Mouse (Mus musculus) heart, embryonic 11.5 days (tissue): ENCODE data around the gene Arhgef3. TPM values are rescaled to one million over a fixed set of nuclear protein-coding genes. Genes with fewer than 3 reads are reported as not detected.

Source experiments
- ATAC-seq: fragments of 200-750 bp; cut with Nextera tagmentation; replicated peaks from 2 replicates; pipeline ENCODE4 v1.8.0; 2017; ENCODE audit warnings: moderate library complexity; ENCODE audit not compliant: insufficient number of reproducible peaks, low FRiP score, low TSS enrichment
- H3K27ac ChIP-seq: fragments of 300-500 bp; sonication (generic); 2 replicates; pipeline ENCODE4 v1.5.1; 2014; ENCODE audit warnings: mild to moderate bottlenecking, low read depth, low read length
- H3K27me3 ChIP-seq: fragments of 300-500 bp; sonication (generic); 2 replicates; pipeline ENCODE4 v1.6.1; 2014; ENCODE audit warnings: mild to moderate bottlenecking, low read length, mixed read lengths; ENCODE audit not compliant: control insufficient read depth, insufficient read depth
- H3K36me3 ChIP-seq: fragments of 300-500 bp; sonication (generic); 2 replicates; pipeline ENCODE4 v1.6.1; 2014; ENCODE audit warnings: mild to moderate bottlenecking, low read length, moderate library complexity, mixed read lengths; ENCODE audit not compliant: control insufficient read depth, insufficient read depth
- H3K4me1 ChIP-seq: fragments of 300-500 bp; sonication (generic); 2 replicates; pipeline ENCODE4 v1.6.1; 2014; ENCODE audit warnings: low read length; ENCODE audit not compliant: control insufficient read depth, insufficient read depth
- H3K4me2 ChIP-seq: fragments of 300-500 bp; sonication (generic); 2 replicates; pipeline ENCODE4 v1.6.1; 2014; ENCODE audit warnings: mild to moderate bottlenecking, moderate library complexity
- H3K4me3 ChIP-seq: fragments of 300-500 bp; sonication (generic); 2 replicates; pipeline ENCODE4 v1.5.1; 2014; ENCODE audit warnings: low read depth, low read length
- H3K9ac ChIP-seq: fragments of 300-500 bp; sonication (generic); 2 replicates; pipeline ENCODE4 v1.6.1; 2014; ENCODE audit warnings: mild to moderate bottlenecking, low read depth, low read length, moderate library complexity
- H3K9me3 ChIP-seq: fragments of 300-500 bp; sonication (generic); replicated peaks from 2 replicates; pipeline ENCODE4 v1.6.1; 2016; ENCODE audit warnings: low read length; ENCODE audit not compliant: control insufficient read depth
- WGBS: fragments of 180-500 bp; shearing (Covaris S2); extraction: QIAGEN DNeasy Blood & Tissue Kit; methylation state at CpG from one replicate; pipeline ENCODE4 v1.1.7; 2014; ENCODE audit not compliant: insufficient replicate concordance; 5-methylcytosine and 5-hydroxymethylcytosine counted together
- polyA plus RNA-seq: library from polyadenylated mRNA; unstranded; fragments of >200 nt; fragmentation: Nextera tagmentation; extraction: Ambion mirVana; gene quantifications from 2 replicates; pipeline ENCODE4 v1.2.1, GENCODE M21; 2014

The Arhgef3 gene
- polyA plus RNA-seq, 1 experiment from 2014 or later: 10.1 TPM

GRCm38 (mm10) chr14:27253391-27253790 is 138.7 kb downstream of the Arhgef3 start:
- ATAC-seq: no peak
- Histone ChIP-seq H3K9me3 (no peaks in the 10 kb centered on the region), H3K27ac (no peak overlapping the region), H3K4me3 (no peak overlapping the region), H3K9ac (no peak overlapping the region), H3K36me3 (no peaks in the 10 kb centered on the region), H3K27me3 (no peaks in the 10 kb centered on the region), H3K4me2 (no peak overlapping the region), H3K4me1 (no peaks in the 10 kb centered on the region)
- 77% methylated on average over 5 of the region's 5 CpGs for WGBS

- ATAC-seq: no peak
These were observed 147.7 kb downstream of the Arhgef3 start for GRCm38 (mm10) chr14:27262349-27262748.

DNA sequence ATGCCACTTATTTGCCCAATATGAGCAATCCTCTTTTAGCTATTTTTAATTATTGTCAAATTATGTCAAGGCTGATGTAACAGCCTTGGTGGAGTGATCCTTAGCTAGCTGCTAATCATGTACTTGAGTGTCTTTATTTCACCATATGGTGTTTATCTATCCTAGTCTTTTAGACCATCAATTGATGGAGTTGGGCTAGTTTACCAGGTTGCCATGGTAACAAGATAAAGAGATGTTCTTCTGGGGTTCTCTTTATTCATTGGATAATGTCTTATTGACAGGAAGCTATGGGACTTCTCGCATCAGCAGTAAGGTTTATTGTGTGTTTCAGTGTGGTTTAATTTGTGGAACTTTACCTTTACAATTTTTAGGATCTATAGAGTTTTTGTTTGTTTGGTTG is 151.9 kb downstream of the Arhgef3 start:
- ATAC-seq: no peak
- no peak overlapping the region for H3K9ac ChIP-seq
- H3K4me2 ChIP-seq: no peak overlapping the region
- no peak overlapping the region for H3K4me3 ChIP-seq
- H3K27ac ChIP-seq: no peak overlapping the region
- no peaks in the 10 kb centered on the region for H3K36me3 ChIP-seq
- H3K27me3 ChIP-seq: no peaks in the 10 kb centered on the region
- no peaks in the 10 kb centered on the region for H3K4me1 ChIP-seq
- no peaks in the 10 kb centered on the region for H3K9me3 ChIP-seq
- WGBS: 79% methylated on average over 1 of the region's 1 CpGs

More at GRCm38 (mm10) chr14:27262349-27262748, 147.7 kb downstream of the Arhgef3 start:
- H3K36me3 ChIP-seq: no peaks in the 10 kb centered on the region
- H3K4me3 ChIP-seq: no peak overlapping the region
- no peak overlapping the region for H3K27ac ChIP-seq
- H3K27me3 ChIP-seq: no peaks in the 10 kb centered on the region
- H3K9me3 ChIP-seq: no peaks in the 10 kb centered on the region
- 70% methylated on average over 6 of the region's 6 CpGs for WGBS
- no peaks in the 10 kb centered on the region for H3K4me1 ChIP-seq
- no peak overlapping the region for H3K4me2 ChIP-seq
- no peak overlapping the region for H3K9ac ChIP-seq

DNA sequence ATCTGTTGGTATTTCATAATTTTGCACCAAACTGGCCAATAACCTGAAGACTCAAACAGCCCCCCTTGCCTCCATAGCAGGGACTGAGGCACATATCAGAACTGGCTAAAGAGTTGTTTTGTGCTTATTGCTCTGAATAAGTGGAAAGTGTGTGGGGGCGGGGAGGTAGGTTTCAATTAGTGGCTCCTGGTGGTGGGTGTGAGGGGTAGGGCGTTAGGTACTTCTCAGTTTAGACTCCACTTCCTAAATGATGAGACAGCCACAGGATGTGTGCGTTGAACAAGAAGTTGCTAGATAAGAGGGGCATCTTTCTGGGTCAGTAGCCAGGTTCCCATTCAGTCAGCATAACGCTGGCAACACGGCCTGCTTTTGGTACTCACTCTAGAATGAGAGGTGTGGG is 153.4 kb downstream of the Arhgef3 start:
- Histone ChIP-seq H3K36me3 (no peaks in the 10 kb centered on the region), H3K4me3 (no peak overlapping the region), H3K4me1 (0 out of 2 replicates have a peak, but pooled peaks cover 2% of the 10 kb centered on the region), H3K27me3 (no peaks in the 10 kb centered on the region), H3K27ac (no peak overlapping the region), H3K9me3 (no peaks in the 10 kb centered on the region), H3K9ac (no peak overlapping the region), H3K4me2 (no peak overlapping the region)
- WGBS: 56% methylated on average over 5 of the region's 5 CpGs
- ATAC-seq: no peak

DNA sequence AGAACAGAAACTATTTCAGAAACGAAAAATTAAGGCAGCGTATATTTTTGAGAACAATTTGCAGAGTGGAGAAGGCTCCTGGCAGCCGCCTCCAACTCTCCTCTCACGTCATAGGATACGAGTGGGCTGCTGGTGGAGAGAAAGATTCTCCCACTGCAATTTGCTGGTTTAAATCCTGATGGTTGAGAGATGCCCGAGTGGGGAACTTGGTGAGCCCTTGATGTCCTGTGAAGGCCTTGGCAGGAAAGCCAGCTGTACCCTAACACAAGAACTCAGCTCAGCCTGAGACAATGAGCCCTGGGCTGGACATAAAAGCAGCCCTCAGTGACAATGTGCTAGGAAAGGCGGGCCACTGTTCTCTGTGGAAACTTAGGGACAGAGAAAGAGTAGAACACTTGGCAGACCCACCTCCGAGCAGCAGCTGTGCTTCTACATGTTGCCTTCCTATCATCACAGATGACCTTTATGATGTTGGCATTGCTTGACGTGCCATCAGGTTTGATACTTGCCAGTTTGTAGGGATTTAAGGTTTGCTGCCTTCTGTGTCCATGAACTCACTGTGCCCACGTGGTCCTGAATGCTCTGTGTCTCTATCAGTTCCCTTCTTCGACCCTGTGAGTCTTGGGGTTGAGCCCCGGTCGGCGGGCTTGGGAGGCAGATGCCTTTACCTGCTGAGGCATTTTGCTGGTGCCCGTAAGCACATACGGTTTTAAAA is 154.4 kb downstream of the Arhgef3 start:
- ATAC-seq: no peak
- H3K4me3 ChIP-seq: no peak overlapping the region
- 79% methylated on average over 16 of the region's 16 CpGs for WGBS

GRCm38 (mm10) chr14:27269836-27270235 is 155.1 kb downstream of the Arhgef3 start:
- Histone ChIP-seq H3K4me2 (no peak overlapping the region), H3K36me3 (no peaks in the 10 kb centered on the region), H3K9ac (no peak overlapping the region), H3K4me1 (0 out of 2 replicates have a peak, but pooled peaks cover 2% of the 10 kb centered on the region), H3K27ac (no peak overlapping the region), H3K9me3 (no peaks in the 10 kb centered on the region), H3K27me3 (no peaks in the 10 kb centered on the region), H3K4me3 (no peak overlapping the region)
- 67% methylated on average over 4 of the region's 4 CpGs for WGBS
- no peak for ATAC-seq

More for the DNA sequence above, 154.4 kb downstream of the Arhgef3 start:
- no peaks in the 10 kb centered on the region for H3K27me3 ChIP-seq
- H3K4me1 ChIP-seq: 0 out of 2 replicates have a peak, but pooled peaks cover 2% of the 10 kb centered on the region
- H3K4me2 ChIP-seq: no peak overlapping the region
- H3K27ac ChIP-seq: no peak overlapping the region
- H3K9ac ChIP-seq: no peak overlapping the region
- H3K36me3 ChIP-seq: no peaks in the 10 kb centered on the region
- H3K9me3 ChIP-seq: no peaks in the 10 kb centered on the region

DNA sequence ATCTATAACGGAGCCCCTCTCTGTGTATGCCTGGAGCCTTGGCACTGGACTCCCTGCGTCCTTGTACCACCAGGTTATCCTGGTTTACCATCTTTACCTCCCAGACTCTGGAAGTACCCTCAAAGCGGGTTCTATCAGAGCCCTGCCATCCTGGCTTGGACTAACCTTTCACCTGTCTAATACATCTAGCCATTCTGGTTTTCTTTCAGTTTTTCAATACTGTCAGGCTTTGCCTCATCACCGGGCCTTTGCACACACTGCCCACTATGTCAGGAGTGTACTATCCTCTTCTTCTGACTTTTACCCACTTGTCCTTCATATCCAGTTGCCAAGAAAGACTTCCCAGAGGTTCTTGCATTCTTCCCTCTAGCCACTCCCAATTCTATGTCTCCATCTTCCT is 155.8 kb downstream of the Arhgef3 start:
- ATAC-seq: no peak
- H3K9ac ChIP-seq: no peak overlapping the region

DNA sequence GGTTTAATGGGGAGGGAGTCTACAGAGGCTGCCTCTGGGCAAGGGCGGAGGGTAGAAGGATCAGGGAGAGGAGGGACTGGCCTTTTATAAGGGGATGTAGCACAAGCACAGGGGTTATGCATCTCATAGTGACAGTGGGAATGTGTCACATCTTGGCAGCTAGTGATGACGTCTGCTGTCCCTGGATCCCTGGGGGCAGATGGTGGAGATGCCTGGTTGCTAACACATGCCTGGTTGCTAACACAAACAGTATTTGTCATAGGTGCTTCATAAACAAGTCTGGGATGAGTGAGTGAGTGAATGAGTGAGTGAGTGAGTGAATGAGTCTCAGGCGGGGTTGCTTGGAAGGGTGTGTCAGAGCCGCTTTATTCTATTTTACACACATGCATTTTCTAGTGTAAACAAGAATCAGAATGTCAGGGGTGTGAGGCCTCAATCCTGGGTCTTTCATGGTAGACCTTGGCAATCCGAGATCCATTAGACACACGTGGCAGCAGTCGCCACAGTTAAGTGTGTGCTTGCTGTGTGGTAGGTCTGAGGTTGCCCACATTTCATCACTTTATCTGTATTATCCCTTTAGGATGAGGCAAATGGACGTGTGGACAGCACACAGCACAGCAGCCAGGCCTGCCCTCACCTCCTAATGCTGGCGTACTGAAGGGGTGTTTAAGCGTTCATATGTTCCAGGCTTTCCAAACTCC is 156.8 kb downstream of the Arhgef3 start:
- ATAC-seq: no peak
- Histone ChIP-seq H3K27ac (no peak overlapping the region), H3K9me3 (no peaks in the 10 kb centered on the region), H3K4me3 (no peak overlapping the region), H3K4me1 (0 out of 2 replicates have a peak, but pooled peaks cover 2% of the 10 kb centered on the region), H3K27me3 (no peaks in the 10 kb centered on the region), H3K36me3 (no peaks in the 10 kb centered on the region), H3K9ac (no peak overlapping the region), H3K4me2 (no peak overlapping the region)
- 52% methylated on average over 10 of the region's 10 CpGs for WGBS

More for the DNA sequence above, 155.8 kb downstream of the Arhgef3 start:
- no peak overlapping the region for H3K27ac ChIP-seq
- 0 out of 2 replicates have a peak, but pooled peaks cover 2% of the 10 kb centered on the region for H3K4me1 ChIP-seq
- no peak overlapping the region for H3K4me2 ChIP-seq
- WGBS: 80% methylated on average over 4 of the region's 4 CpGs
- H3K27me3 ChIP-seq: no peaks in the 10 kb centered on the region
- H3K9me3 ChIP-seq: no peaks in the 10 kb centered on the region
- no peaks in the 10 kb centered on the region for H3K36me3 ChIP-seq
- no peak overlapping the region for H3K4me3 ChIP-seq
